Mouse (Mus musculus) small intestine, adult 2 months (tissue): Measurements from ENCODE around the gene Dusp11.

Experiments used
- CTCF ChIP-seq: fragments of 200-500 bp; IDR thresholded peaks from 2 replicates; pipeline ENCODE4 v1.5.1; 2012; ENCODE audit warnings: low read depth, mild to moderate bottlenecking, control low read depth, inconsistent platforms, low read length, moderate library complexity, mixed read lengths; ENCODE audit not compliant: insufficient replicate concordance, insufficient read length; ENCODE audit errors: extremely low read depth
- POLR2A ChIP-seq: fragments of 200-500 bp; IDR thresholded peaks from 2 replicates; pipeline ENCODE4 v1.6.1; 2012; ENCODE audit warnings: low read depth, mild to moderate bottlenecking, control low read depth, inconsistent platforms, low read length, moderate library complexity

DNA sequence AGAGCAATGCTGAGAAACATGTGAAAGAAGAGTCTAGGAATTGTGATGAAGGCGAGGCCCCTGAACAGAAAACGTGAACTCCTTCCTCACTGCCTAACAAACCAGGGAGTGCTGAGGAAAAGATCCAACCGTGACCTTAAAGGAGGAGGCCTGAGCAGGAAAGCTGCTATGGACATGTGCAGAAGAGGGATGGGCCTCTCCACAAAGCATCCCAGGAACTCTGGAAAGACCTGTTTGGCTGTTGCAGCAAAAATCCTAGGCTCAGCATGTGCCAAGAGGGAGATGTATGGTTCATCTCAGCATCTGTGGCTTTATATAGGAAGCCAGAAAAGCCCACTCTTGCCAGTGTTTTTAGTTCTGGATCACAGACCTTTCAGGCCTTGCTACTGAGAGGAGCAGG is 11.2 kb upstream of the Dusp11 start:
- TF ChIP-seq POLR2A (no peak), CTCF (no peak)
